Mouse (Mus musculus) adrenal gland, postnatal 4 days (tissue): ENCODE measurements around the gene Nol3. TPM values are rescaled to one million over a fixed set of nuclear protein-coding genes. Genes with fewer than 3 reads are reported as not detected.
A peak's percentile ranks its signal among the peaks of the same experiment; 100 is the strongest.

Experiments
- DNase-seq, 2 experiments: peaks; one replicate each; pipeline ENCODE4 v3.0.0; 2021 to 2022; ENCODE audit warnings: low spot score in 2 of 2, mixed read lengths in 2 of 2
- total RNA-seq, 2 experiments: library from RNA; stranded (reverse); gene quantifications; 2 replicates each; pipeline ENCODE4 v1.2.3; 2021

Gene Nol3
- total RNA-seq, 2 experiments from 2014 or later = 1.8 to 2.7 TPM

DNA sequence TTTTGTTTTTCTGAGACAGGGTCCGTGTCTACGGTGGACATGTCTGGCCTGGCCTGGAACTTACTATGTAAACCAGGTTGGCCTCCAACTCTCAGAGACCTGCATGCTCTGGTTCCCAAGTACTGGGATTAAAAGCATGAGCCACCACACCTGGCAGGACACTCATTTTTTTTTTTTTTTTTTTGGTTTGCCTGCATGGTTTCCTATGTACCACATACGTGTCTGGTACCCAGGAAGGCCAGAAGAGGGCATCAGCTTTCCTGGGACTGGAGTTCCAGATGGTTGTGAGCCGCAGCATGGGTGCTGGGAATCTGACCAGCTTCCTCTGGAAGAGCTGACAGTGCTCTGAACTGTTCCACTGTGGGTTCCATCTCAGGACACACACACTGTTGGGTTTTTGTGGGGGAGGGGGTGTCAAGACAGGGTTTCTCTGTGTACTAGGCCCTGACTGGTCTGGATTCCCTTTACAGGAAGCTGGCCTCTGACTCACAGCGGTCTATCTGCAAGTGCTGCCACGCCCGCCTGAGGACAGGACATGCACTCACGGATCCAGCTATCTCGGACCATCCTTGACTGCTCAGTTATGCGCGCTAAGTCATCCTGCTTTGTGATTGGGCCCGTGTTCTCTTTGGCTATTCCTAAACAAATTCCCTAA lies 14.5 kb upstream of the Nol3 start:
- DNase-seq = no peak

- no peak for DNase-seq
Observed at GRCm38 (mm10) chr8:105263244-105263912, 12.6 kb upstream of the Nol3 start.

DNA sequence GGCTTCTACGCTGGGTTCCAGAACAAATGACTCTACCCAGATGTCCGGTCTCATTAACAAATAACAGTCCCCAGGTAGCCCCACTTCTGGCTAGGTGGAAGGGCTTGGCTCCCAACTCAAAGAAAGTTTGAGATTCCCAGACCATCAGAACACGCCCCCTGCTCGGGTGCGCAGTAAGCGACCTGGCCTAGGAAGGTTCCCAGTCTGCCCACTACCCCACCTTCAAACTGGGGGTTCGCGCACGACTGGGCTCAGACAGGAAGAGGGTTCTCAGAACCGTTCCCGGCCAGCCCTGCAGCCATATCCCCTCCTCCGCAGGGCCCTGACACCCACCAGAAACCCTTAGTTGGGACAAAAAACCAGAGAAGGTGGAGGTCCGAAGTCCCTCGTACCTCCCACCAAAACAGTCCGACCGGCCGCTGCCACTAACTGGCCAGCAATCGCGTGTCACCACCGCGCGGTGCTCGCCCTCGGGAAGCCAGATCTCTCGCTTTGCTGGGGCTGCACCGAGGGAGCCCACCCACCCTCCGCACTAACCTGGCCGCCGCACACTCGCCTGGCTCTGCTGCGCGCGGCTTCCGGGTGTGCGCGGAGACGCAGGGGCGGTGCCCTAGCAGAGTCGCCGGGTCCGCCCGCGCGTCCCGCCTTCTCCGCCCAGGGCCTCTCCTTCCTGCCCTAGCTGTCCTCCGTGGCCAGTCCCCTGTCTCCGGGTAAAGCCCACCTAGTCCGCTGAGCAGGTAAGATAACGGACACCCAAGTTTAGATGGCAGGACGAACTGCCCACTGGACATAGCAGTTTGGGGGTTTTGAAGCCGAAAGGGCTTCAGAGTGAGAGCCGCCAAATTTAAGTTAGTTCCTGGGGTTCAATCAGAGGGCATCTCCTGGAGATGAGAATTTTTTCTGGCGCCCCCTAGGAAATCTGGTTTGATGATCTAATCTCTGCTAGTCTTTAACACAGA lies 11.6 kb upstream of the Nol3 start, which contains the start of the genes Tradd and Fbxl8:
TSS of gene Tradd (minus strand) at position 586 of the 959 bp plus-strand sequence.
TSS of gene Fbxl8 (plus strand) at position 625 of the 959 bp plus-strand sequence.
- DNase-seq = peak; percentile 40 to 60

DNA sequence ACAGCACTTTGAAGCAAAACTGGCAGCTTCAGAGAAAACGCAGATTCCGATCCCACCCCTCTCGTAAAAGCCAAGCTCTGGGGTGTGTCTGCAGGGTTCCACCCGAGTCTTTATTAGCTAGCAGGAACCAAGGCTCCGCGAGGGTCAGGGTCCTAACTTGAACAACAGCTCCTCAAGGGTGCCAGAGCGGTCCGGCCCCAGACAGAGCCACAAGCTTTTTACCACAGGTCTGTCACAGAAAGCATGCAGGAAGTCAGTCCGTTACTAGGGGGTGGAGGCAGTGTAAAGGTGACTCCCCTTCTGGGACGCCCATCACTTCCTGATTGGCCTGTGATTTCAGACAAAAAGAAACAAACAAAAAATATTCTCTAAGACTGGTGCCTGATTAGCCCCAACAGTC lies 10.8 kb upstream of the Nol3 start:
- DNase-seq = no peak

GRCm38 (mm10) chr8:105266775-105267174 lies 9.2 kb upstream of the Nol3 start:
- no peak for DNase-seq

DNA sequence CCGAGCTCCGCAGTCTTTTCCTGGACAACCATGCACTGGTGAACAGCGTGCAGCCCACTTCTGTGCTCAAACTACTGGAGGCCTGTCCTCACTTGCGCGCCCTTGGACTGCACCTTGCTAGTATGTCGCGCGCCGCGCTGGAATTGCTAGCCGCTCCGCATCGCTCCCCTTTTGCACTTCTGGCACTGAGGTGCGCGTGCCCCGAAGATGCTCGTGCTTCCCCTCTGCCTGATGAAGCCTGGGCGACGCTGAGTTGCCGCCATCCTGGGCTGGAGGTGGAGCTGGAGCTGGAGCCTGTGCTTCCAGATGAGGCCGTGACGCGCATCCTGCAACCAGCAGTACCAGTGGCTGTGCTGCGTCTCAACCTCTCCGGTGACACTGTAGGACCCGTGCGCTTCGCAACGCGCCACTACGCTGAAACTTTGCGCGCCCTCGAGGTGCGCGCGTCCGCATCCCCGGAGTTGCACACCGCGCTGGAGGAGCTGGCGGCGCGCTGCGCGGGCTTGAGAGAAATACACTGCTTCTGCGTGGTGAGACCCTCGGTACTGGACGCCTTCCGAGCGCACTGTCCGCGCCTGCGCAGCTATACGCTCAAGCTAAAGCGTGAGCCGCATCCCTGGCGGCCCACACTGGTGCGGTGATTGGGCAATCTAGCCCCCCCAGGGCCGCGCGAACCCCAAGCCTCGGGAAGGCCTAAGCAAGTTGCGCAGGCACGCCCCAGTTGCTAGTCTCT lies 7.4 kb upstream of the Nol3 start:
- DNase-seq = no peak

GRCm38 (mm10) chr8:105269075-105269458 lies 6.9 kb upstream of the Nol3 start:
- no peak for DNase-seq

DNA sequence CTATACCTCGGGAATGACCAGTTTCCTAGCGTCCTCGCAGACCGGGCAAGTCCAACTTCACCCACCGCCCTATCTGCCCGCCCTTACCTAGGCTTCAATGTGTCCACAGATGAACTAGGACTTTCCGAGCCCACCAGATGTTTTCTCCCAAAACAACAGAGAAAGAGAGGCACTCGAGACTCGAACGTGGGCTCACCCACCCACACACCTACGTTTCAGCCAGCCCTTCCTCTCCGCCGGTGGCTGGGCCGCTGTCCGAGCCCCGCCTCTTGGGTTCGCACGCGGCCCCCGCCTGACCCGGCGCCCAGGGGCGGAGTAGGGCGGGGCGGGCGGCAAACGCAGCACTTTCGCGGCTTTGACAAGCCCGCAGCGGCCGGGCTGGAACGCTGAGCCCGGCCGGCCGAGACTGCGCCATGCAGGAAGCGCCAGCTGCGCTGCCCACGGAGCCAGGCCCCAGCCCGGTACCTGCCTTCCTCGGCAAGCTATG lies 6.4 kb upstream of the Nol3 start, which contains the start of gene Hsf4:
TSS of gene Hsf4 (plus strand) at position 341 of the 487 bp plus-strand sequence.
- DNase-seq = no peak

DNA sequence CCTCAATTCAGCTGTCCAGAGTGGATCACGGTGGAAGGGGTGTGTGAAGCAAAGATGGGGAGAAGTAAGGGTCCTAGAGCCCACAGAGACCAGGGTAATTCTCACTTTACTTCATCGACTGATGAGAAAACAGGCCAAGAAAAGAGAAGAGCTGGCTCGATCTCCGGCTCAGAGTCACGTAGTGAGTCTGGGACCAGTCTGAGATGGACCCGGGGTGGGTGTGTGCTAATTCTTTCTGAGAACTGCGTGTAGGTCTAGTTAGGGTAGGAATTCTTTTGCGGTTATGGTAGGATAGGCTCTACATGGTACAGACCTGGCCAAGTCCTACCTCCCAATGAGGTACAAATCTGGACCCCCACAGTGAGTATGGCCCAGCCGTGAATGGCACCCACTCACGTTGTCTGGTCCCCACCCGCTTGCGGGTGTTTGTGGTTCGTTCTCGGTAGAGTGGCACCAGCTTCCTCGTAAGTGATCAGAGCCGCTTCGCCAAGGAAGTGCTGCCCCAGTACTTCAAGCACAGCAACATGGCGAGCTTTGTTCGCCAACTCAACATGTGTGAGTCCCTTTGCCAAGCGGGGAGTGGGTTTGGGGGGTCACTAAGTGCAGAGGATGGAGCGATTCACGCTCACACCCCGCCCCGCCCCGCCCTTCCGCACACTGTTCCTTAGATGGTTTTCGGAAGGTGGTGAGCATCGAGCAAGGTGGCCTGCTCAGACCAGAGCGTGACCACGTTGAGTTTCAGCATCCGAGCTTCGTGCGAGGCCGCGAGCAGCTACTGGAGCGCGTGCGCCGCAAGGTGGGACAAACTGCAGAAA lies 5.6 kb upstream of the Nol3 start:
- DNase-seq = no peak

DNA sequence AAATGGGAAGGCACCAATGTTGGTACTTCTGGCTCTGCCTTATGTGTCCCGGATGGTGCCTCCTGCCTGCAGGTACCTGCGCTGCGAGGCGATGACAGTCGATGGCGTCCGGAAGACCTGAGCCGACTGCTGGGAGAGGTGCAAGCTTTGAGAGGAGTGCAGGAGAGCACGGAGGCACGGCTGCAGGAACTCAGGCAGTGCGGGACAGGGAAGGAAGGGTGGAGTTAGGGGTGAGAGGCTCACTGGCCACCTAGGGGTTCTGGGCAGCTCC lies 5.1 kb upstream of the Nol3 start:
- no peak for DNase-seq

GRCm38 (mm10) chr8:105275387-105275786 lies 553 bp upstream of the Nol3 start:
- DNase-seq = no peak

- DNase-seq = no peak
Observed at GRCm38 (mm10) chr8:105276292-105277120, 566 bp downstream of the Nol3 start.

DNA sequence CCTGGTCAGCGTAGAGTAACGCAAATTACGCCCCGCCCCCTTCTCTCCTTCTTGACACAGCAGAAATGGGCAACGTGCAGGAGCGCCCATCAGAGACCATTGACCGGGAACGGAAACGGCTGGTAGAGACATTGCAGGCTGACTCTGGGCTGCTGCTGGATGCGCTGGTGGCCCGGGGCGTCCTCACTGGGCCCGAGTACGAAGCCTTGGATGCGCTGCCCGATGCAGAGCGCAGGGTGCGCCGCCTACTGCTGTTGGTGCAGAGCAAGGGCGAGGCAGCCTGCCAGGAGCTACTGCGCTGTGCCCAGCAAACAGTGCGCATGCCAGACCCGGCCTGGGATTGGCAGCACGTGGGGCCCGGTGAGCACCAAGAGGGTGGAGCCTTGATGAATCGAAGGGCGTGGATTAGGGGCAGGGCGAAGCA lies 3.0 kb downstream of the Nol3 start:
- peak; percentile 56 to 62 for DNase-seq

GRCm38 (mm10) chr8:105280567-105280966 lies 4.6 kb downstream of the Nol3 start:
- no peak for DNase-seq

- DNase-seq = no peak
Observed at GRCm38 (mm10) chr8:105281821-105282220, 5.9 kb downstream of the Nol3 start.

DNA sequence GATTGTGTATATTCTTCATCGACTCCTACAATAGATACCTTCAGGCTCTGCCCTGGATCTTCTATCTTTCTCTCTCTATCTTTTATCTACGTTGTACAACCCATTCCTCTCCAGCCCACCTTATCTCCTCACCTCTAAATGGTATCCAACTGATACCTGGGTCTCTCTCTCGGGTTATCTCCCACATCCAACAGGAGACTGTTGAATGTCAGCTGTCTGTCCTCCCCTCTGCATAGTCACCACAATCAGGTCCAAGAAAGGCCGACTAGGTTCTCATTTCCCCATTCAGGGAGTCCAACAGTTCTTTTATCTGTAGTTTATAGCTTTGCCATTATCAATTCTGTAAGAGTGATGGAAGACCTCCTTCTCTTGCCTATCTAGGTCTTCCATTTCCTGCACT lies 6.3 kb downstream of the Nol3 start:
- no peak for DNase-seq

GRCm38 (mm10) chr8:105283074-105283473 lies 7.1 kb downstream of the Nol3 start:
- DNase-seq = no peak

DNA sequence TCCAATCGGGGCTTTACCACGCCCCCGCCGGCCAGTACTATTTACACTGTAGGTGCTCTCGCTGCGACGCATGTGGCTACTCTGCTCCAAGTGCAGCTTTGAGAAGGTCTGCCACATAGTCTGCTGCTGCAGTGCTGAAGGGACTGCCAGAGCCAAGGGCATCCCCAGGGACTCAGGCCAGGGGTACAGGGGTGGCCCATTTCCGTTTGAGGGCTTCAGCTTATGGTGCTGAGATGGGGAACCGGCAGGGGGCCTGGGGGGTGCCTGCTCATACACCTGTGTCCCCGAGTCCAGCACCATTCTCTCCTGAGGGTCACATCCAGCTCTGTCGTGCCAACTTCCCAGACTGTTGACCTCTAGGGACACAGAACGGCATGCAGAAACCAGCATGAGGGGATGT lies 9.6 kb downstream of the Nol3 start:
- DNase-seq = no peak

DNA sequence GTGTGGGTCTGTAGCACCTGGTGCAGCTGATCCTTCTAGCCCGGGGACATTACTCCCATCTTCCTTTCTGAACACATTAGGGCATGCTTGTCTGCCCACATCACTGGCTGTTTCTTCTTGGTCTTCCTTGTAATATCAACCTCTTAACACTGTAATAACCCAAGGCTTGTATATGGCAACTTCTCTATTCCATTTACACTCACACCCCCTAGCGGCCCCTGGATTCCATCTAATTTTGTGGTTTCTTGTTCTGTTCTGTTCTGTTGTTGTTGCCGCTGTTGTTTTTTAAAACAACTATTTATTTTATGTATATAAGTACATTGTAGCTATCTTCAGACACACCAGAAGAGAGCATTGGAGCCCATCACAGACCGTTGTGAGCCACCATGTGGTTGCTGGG lies 11.0 kb downstream of the Nol3 start:
- no peak for DNase-seq
